ENCODE assay signal across 8 mouse cellular contexts in genomic region chr11:51857818-51858527, GRCm38 (mm10). TPM values are rescaled to one million over a fixed set of nuclear protein-coding genes. Genes with fewer than 3 reads are reported as not detected.
A peak's percentile ranks its signal among the peaks of the same experiment; 100 is the strongest.
DNase-seq lines count a peak whose midpoint lies in the region; ATAC-seq and TF ChIP-seq lines count a peak whose summit lies in the region.

No protein-coding gene starts in this region.

- H3K9me3 ChIP-seq in heart, embryonic 14.5 days (ENCODE audit: control insufficient read depth, low read length) = no peaks in the 10 kb centered on the region
- H3K9me3 ChIP-seq in liver, embryonic 11.5 days (ENCODE audit: control insufficient read depth, low read length) = no peaks in the 10 kb centered on the region

- no peak for TF ChIP-seq CTCF in embryonic fibroblast, embryonic 13.5 days (IDR thresholded peaks at IDR 0.05; ENCODE audit: borderline replicate concordance, insufficient read depth, low read length)

- peak overlapping the region; percentile 42 for H3K27ac ChIP-seq in embryonic fibroblast, embryonic 13.5 days (ENCODE audit: insufficient read depth, low read length)
- H3K27ac ChIP-seq in heart, embryonic 14.5 days (replicated peaks in 1 of 2; ENCODE audit: control insufficient read depth in 1 of 2, insufficient read depth in 1 of 2, low read depth in 2 of 2, low read length in 2 of 2) = peak overlapping the region in 1 of 2 experiments; percentile 70; a peak in 2 of 4 replicates
- peak overlapping the region; percentile 60 for H3K27ac ChIP-seq in liver, embryonic 11.5 days (ENCODE audit: low read depth, low read length)

- 0 out of 2 replicates have a peak, but pooled peaks have one; percentile 28 for ATAC-seq in heart, embryonic 14.5 days (ENCODE audit: insufficient number of reproducible peaks, insufficient read depth, low FRiP score, low read depth)
- 0 out of 2 replicates have a peak, but pooled peaks have one; percentile 19 for ATAC-seq in liver, embryonic 11.5 days (replicated peaks; ENCODE audit: low FRiP score)

- peak; percentile 49 for TF ChIP-seq POLR2A in embryonic fibroblast, embryonic 13.5 days (IDR thresholded peaks at IDR 0.05; ENCODE audit: low read depth, low read length)

- H3K4me3 ChIP-seq in embryonic fibroblast, embryonic 13.5 days (ENCODE audit: insufficient read depth, low read length) = peak overlapping the region; percentile 52
- H3K4me3 ChIP-seq in heart, embryonic 14.5 days (ENCODE audit: control insufficient read depth in 1 of 2, insufficient read depth in 1 of 2, low read depth in 1 of 2, low read length in 2 of 2) = peak overlapping the region; percentile 65 to 75
- H3K4me3 ChIP-seq in liver, embryonic 11.5 days (ENCODE audit: low read depth, low read length) = peak overlapping the region; percentile 66

- H3K4me2 ChIP-seq in heart, embryonic 14.5 days (ENCODE audit: low read length) = peak overlapping the region; percentile 99
- peak overlapping the region; percentile 92 for H3K4me2 ChIP-seq in liver, embryonic 11.5 days

- under 1% methylated on average over 44 of the region's 52 CpGs for WGBS in heart, embryonic 14.5 days
- WGBS in liver, embryonic 11.5 days = under 1% methylated on average over 44 of the region's 52 CpGs

- peak; percentile 92 for DNase-seq in 416B (ENCODE audit: low read depth)
- DNase-seq in adrenal gland, postnatal 36 days = peak; percentile 78 to 88
- peak; percentile 84 for DNase-seq in kidney, postnatal 10 days
- DNase-seq in liver, embryonic 11.5 days (ENCODE audit: low spot score) = peak; percentile 76
- peak; percentile 91 for DNase-seq in naive thymus-derived CD4-positive, alpha-beta T cell, adult 2 months (ENCODE audit: low read depth)
- peak; percentile 72 to 88 for DNase-seq in spleen, postnatal 4 days (ENCODE audit: low spot score in 2 of 2)

- no peaks in the 10 kb centered on the region for H3K36me3 ChIP-seq in heart, embryonic 14.5 days (ENCODE audit: control insufficient read depth, insufficient read depth, low read length)
- H3K36me3 ChIP-seq in liver, embryonic 11.5 days (ENCODE audit: control insufficient read depth, insufficient read depth, low read length) = no peaks in the 10 kb centered on the region

- H3K9ac ChIP-seq in heart, embryonic 14.5 days (ENCODE audit: low read length) = peak overlapping the region; percentile 80
- peak overlapping the region; percentile 72 for H3K9ac ChIP-seq in liver, embryonic 11.5 days (ENCODE audit: low read depth, low read length)

- H3K4me1 ChIP-seq in embryonic fibroblast, embryonic 13.5 days (ENCODE audit: control insufficient read depth, insufficient read depth, low read length) = no peaks in the 10 kb centered on the region
- H3K4me1 ChIP-seq in heart, embryonic 14.5 days (ENCODE audit: control insufficient read depth in 2 of 2, insufficient read depth in 2 of 2, low read length in 2 of 2) = peaks cover 2 to 10% of the 10 kb centered on the region in 2 experiments; a peak in 3 of 4 replicates
- peaks cover 11% of the 10 kb centered on the region for H3K4me1 ChIP-seq in liver, embryonic 11.5 days (replicated peaks; ENCODE audit: control insufficient read depth, insufficient read depth, low read length)

- no peaks in the 10 kb centered on the region for H3K27me3 ChIP-seq in heart, embryonic 14.5 days (ENCODE audit: control insufficient read depth, insufficient read depth, low read length)
- peaks cover 16% of the 10 kb centered on the region for H3K27me3 ChIP-seq in liver, embryonic 11.5 days (replicated peaks; ENCODE audit: control insufficient read depth, insufficient read depth, low read length)

RNA-seq across cellular contexts. Expression of gene Jade2, which starts 0.5 kb away (rescaled TPM):
- total RNA-seq in adrenal gland, postnatal 36 days (2021) = 10 to 100 TPM; 17.8 to 18.3 TPM
- polyA plus RNA-seq in embryonic fibroblast, embryonic 13.5 days (2011; ENCODE audit: insufficient read length, low read depth, missing spikeins) = 3.7 and 5.8 TPM in 2 replicates
- 0.43 and 0.61 TPM in 2 replicates for polyA plus RNA-seq in heart, embryonic 14.5 days (2014; fragmentation: Nextera tagmentation; extraction: Ambion mirVana)
- polyA plus RNA-seq in liver, embryonic 11.5 days (2014; fragmentation: Nextera tagmentation; extraction: Ambion mirVana) = 0.59 and 1.2 TPM in 2 replicates
